Mouse (Mus musculus): ENCODE results near the gene Hif3a. TPM values are rescaled to one million over a fixed set of nuclear protein-coding genes. Genes with fewer than 3 reads are reported as not detected.
"Not testable (repeated sequence)": the region's sequence is repeated elsewhere in the genome, so short reads cannot be mapped to it uniquely, and the experiment has no call there.

Hif3a gene
- polyA plus RNA-seq (2012; ENCODE audit: insufficient read depth, low replicate concordance) = 3.3 and 5.6 TPM in 2 replicates

GRCm38 (mm10) chr7:17062389-17062788, at the start of gene Hif3a:
Hif3a (minus strand) TSS chr7:17062427.
- peaks cover 12% of the 10 kb centered on the region for H3K27me3 ChIP-seq (replicated peaks)
- H3K4me3 ChIP-seq (replicated peaks) = peak within 1 kb of the TSS; percentile 80
- no peak for TF ChIP-seq FLI1 (IDR thresholded peaks at IDR 0.05; ENCODE audit: low read length)
- no peak for TF ChIP-seq GATA1 (IDR thresholded peaks at IDR 0.05; ENCODE audit: borderline replicate concordance, low read length)
- H3K36me3 ChIP-seq (replicated peaks; ENCODE audit: low read length) = no peaks in the 10 kb centered on the region
- no peaks in the 10 kb centered on the region for H3K9me3 ChIP-seq
- H3K4me1 ChIP-seq = peaks cover 51% of the 10 kb centered on the region

GRCm38 (mm10) chr7:17101631-17102030, 39.4 kb upstream of the Hif3a start:
- H3K36me3 ChIP-seq (replicated peaks; ENCODE audit: low read length); H3K9me3 ChIP-seq; H3K27me3 ChIP-seq (replicated peaks); H3K4me3 ChIP-seq (replicated peaks); H3K4me1 ChIP-seq: not testable (repeated sequence)

- no peak overlapping the region for H3K4me3 ChIP-seq (replicated peaks)
- H3K27me3 ChIP-seq (replicated peaks) = peaks cover 7% of the 10 kb centered on the region
- no peaks in the 10 kb centered on the region for H3K9me3 ChIP-seq
- TF ChIP-seq FLI1 (IDR thresholded peaks at IDR 0.05; ENCODE audit: low read length) (no peak), GATA1 (IDR thresholded peaks at IDR 0.05; ENCODE audit: borderline replicate concordance, low read length) (no peak)
- H3K4me1 ChIP-seq = peaks cover 10% of the 10 kb centered on the region
- no peaks in the 10 kb centered on the region for H3K36me3 ChIP-seq (replicated peaks; ENCODE audit: low read length)
Measured at GRCm38 (mm10) chr7:17091280-17091679, 29.1 kb upstream of the Hif3a start.

GRCm38 (mm10) chr7:17090058-17090585, 27.9 kb upstream of the Hif3a start:
- peaks cover 7% of the 10 kb centered on the region for H3K27me3 ChIP-seq (replicated peaks)
- no peak for TF ChIP-seq GATA1 (IDR thresholded peaks at IDR 0.05; ENCODE audit: borderline replicate concordance, low read length)
- no peak for TF ChIP-seq FLI1 (IDR thresholded peaks at IDR 0.05; ENCODE audit: low read length)
- H3K9me3 ChIP-seq = no peaks in the 10 kb centered on the region
- H3K4me1 ChIP-seq = peaks cover 10% of the 10 kb centered on the region
- H3K36me3 ChIP-seq (replicated peaks; ENCODE audit: low read length) = no peaks in the 10 kb centered on the region
- no peak overlapping the region for H3K4me3 ChIP-seq (replicated peaks)

- no peak overlapping the region for H3K4me3 ChIP-seq (replicated peaks)
- H3K4me1 ChIP-seq = peaks cover 4% of the 10 kb centered on the region; the same call in 1 of the 2 replicates
Measured at GRCm38 (mm10) chr7:17087731-17088130, 25.5 kb upstream of the Hif3a start.

GRCm38 (mm10) chr7:17082766-17083165, 20.5 kb upstream of the Hif3a start:
- no peaks in the 10 kb centered on the region for H3K36me3 ChIP-seq (replicated peaks; ENCODE audit: low read length)
- no peak overlapping the region for H3K4me3 ChIP-seq (replicated peaks)
- TF ChIP-seq GATA1 (IDR thresholded peaks at IDR 0.05; ENCODE audit: borderline replicate concordance, low read length) (no peak), FLI1 (IDR thresholded peaks at IDR 0.05; ENCODE audit: low read length) (no peak)
- no peaks in the 10 kb centered on the region for H3K4me1 ChIP-seq
- peaks cover 11% of the 10 kb centered on the region for H3K27me3 ChIP-seq (replicated peaks)
- no peaks in the 10 kb centered on the region for H3K9me3 ChIP-seq

More at GRCm38 (mm10) chr7:17087731-17088130, 25.5 kb upstream of the Hif3a start:
- TF ChIP-seq FLI1 (IDR thresholded peaks at IDR 0.05; ENCODE audit: low read length) (no peak), GATA1 (IDR thresholded peaks at IDR 0.05; ENCODE audit: borderline replicate concordance, low read length) (no peak)
- peaks cover 6% of the 10 kb centered on the region for H3K27me3 ChIP-seq (replicated peaks)
- H3K36me3 ChIP-seq (replicated peaks; ENCODE audit: low read length) = no peaks in the 10 kb centered on the region
- no peaks in the 10 kb centered on the region for H3K9me3 ChIP-seq

- TF ChIP-seq FLI1 (IDR thresholded peaks at IDR 0.05; ENCODE audit: low read length) = no peak
- no peak for TF ChIP-seq GATA1 (IDR thresholded peaks at IDR 0.05; ENCODE audit: borderline replicate concordance, low read length)
- peaks cover 9% of the 10 kb centered on the region for H3K4me1 ChIP-seq
- peaks cover 9% of the 10 kb centered on the region; the same call in 1 of the 2 replicates for H3K9me3 ChIP-seq
- peaks cover 10% of the 10 kb centered on the region for H3K27me3 ChIP-seq (replicated peaks)
- H3K36me3 ChIP-seq (replicated peaks; ENCODE audit: low read length) = no peaks in the 10 kb centered on the region
- H3K4me3 ChIP-seq (replicated peaks) = no peak overlapping the region
Measured at GRCm38 (mm10) chr7:17078076-17078654, 15.9 kb upstream of the Hif3a start.

- TF ChIP-seq FLI1 (IDR thresholded peaks at IDR 0.05; ENCODE audit: low read length) (no peak), GATA1 (IDR thresholded peaks at IDR 0.05; ENCODE audit: borderline replicate concordance, low read length) (no peak)
- no peaks in the 10 kb centered on the region for H3K36me3 ChIP-seq (replicated peaks; ENCODE audit: low read length)
Measured at GRCm38 (mm10) chr7:17076542-17076941, 14.3 kb upstream of the Hif3a start.

GRCm38 (mm10) chr7:17073904-17074615, 11.8 kb upstream of the Hif3a start, which contains the start of gene Psg16:
Psg16 (plus strand) TSS chr7:17074040.
- Histone ChIP-seq H3K27me3 (replicated peaks) (peaks cover 8% of the 10 kb centered on the region), H3K4me1 (peaks cover 9% of the 10 kb centered on the region), H3K4me3 (replicated peaks) (no peak within 1 kb of the TSS), H3K36me3 (replicated peaks; ENCODE audit: low read length) (no peaks in the 10 kb centered on the region), H3K9me3 (peaks cover 9% of the 10 kb centered on the region; the same call in 1 of the 2 replicates)
- TF ChIP-seq GATA1 (IDR thresholded peaks at IDR 0.05; ENCODE audit: borderline replicate concordance, low read length) = no peak
- TF ChIP-seq FLI1 (IDR thresholded peaks at IDR 0.05; ENCODE audit: low read length) = no peak

More at GRCm38 (mm10) chr7:17076542-17076941, 14.3 kb upstream of the Hif3a start:
- Histone ChIP-seq H3K9me3 (peaks cover 9% of the 10 kb centered on the region; the same call in 1 of the 2 replicates), H3K27me3 (replicated peaks) (peaks cover 8% of the 10 kb centered on the region), H3K4me3 (replicated peaks) (peak overlapping the region; percentile 16), H3K4me1 (peaks cover 9% of the 10 kb centered on the region)

GRCm38 (mm10) chr7:17073513-17073903, 11.3 kb upstream of the Hif3a start:
- peaks cover 9% of the 10 kb centered on the region for H3K4me1 ChIP-seq
- peaks cover 8% of the 10 kb centered on the region for H3K27me3 ChIP-seq (replicated peaks)
- H3K36me3 ChIP-seq (replicated peaks; ENCODE audit: low read length) = no peaks in the 10 kb centered on the region
- TF ChIP-seq GATA1 (IDR thresholded peaks at IDR 0.05; ENCODE audit: borderline replicate concordance, low read length) = no peak
- TF ChIP-seq FLI1 (IDR thresholded peaks at IDR 0.05; ENCODE audit: low read length) = no peak
- peaks cover 9% of the 10 kb centered on the region; the same call in 1 of the 2 replicates for H3K9me3 ChIP-seq
- no peak overlapping the region for H3K4me3 ChIP-seq (replicated peaks)

GRCm38 (mm10) chr7:17067651-17068050, 5.4 kb upstream of the Hif3a start:
- not testable (repeated sequence) for H3K4me1 ChIP-seq; H3K9me3 ChIP-seq; H3K36me3 ChIP-seq (replicated peaks; ENCODE audit: low read length); H3K4me3 ChIP-seq (replicated peaks); H3K27me3 ChIP-seq (replicated peaks)
